Mouse (Mus musculus) thymus, adult 2 months (tissue): Measurements from ENCODE around the gene Atrnl1.

Experiments used
- CTCF ChIP-seq: fragments of 200-500 bp; IDR thresholded peaks from 2 replicates; pipeline ENCODE4 v1.5.1; 2012; ENCODE audit warnings: mild to moderate bottlenecking, control low read depth, low read length, moderate library complexity, borderline replicate concordance; ENCODE audit not compliant: control insufficient read depth, poor library complexity, insufficient read depth; ENCODE audit errors: extremely low read depth
- POLR2A ChIP-seq: fragments of 200-500 bp; IDR thresholded peaks from 2 replicates; pipeline ENCODE4 v1.6.1; 2012; ENCODE audit warnings: mild to moderate bottlenecking, low read length, control low read depth, moderate library complexity; ENCODE audit not compliant: control insufficient read depth, poor library complexity, insufficient read depth; ENCODE audit errors: extremely low read depth

DNA sequence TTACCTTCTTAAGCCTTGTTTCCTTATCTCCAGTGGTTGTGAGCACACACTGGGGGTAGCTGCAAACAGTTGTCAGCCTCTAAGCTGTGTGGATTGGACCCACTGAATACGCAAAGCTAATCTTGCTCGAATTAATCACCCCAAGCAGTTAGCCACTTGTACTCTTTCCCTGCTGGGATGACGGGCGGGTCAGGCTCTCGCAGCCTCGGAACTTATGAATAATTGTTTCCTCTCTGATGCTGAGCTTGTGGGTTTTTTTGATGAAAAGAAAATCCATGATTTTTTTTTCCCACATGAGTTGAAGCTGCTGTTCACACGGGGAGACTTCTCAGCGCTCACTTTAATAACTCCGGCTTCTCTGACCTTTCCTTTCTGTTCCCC, 554.8 kb downstream of the Atrnl1 start:
- TF ChIP-seq CTCF (no peak), POLR2A (no peak)
